Comparison of ENCODE assay signal across 8 mouse cellular contexts in genomic region chr12:86189601-86190323, GRCm38 (mm10). TPM values are rescaled to one million over a fixed set of nuclear protein-coding genes. Genes with fewer than 3 reads are reported as not detected.
DNase-seq lines count a peak whose midpoint lies in the region; ATAC-seq lines count a peak whose summit lies in the region.

No protein-coding gene starts in this region.

- peak; percentile 70 for ATAC-seq in frontal cortex, adult (ENCODE audit: low TSS enrichment)
- peak; percentile 31; the same call in 1 of the 2 replicates for ATAC-seq in megakaryocyte progenitor cell, adult 5-6 weeks (replicated peaks; ENCODE audit: poor library complexity)
- no peak for ATAC-seq in erythroid progenitor cell, adult 5-6 weeks (replicated peaks; ENCODE audit: low FRiP score, poor library complexity, severe bottlenecking)

- intact Hi-C loops in left cerebral cortex, postnatal 25 days (cut with DNase I) = no loop called here

- DNase-seq in frontal cortex, postnatal 10 days (ENCODE audit: low spot score in 2 of 2) = no peak
- peak; percentile 28 to 79 for DNase-seq in left cerebral cortex, postnatal 25 days (ENCODE audit: low spot score in 2 of 2)
- no peak for DNase-seq in left cerebral cortex, adult 11 months (ENCODE audit: low spot score)
- peak; percentile 58 for DNase-seq in NIH3T3 (ENCODE audit: low read depth)
- DNase-seq in urinary bladder, postnatal 36 days (ENCODE audit: low spot score in 2 of 2) = no peak

RNA-seq across cellular contexts. Expression of gene Gpatch2l, which starts 51.9 kb away (rescaled TPM):
- total RNA-seq in left cerebral cortex, postnatal 25 days (2021) = 10 to 100 TPM; 35.8 to 37.2 TPM
- 17.1 and 17.6 TPM in 2 replicates for total RNA-seq in megakaryocyte progenitor cell, adult 5-6 weeks (2015)
- total RNA-seq in megakaryocyte progenitor cell, adult 5-6 weeks (2017) = 23.0 and 27.3 TPM in 2 replicates
- 23.1 and 23.5 TPM in 2 replicates for total RNA-seq in erythroid progenitor cell, adult 5-6 weeks (2015; ENCODE audit: low replicate concordance)
- total RNA-seq in erythroid progenitor cell, adult 5-6 weeks (2017; ENCODE audit: low replicate concordance) = 19.3 and 23.1 TPM in 2 replicates

Comparison
In these comparisons a context has a peak if more than half of its experiments do, and no peak if none do; other contexts are left out.
1. DNase-seq: peak in left cerebral cortex, postnatal 25 days (2 of 2) and NIH3T3 (single experiment); none in frontal cortex, postnatal 10 days (0 of 2), left cerebral cortex, adult 11 months (single experiment) and urinary bladder, postnatal 36 days (0 of 2).